Comparison of ENCODE assay signal across 7 mouse cellular contexts in the genomic region with DNA sequence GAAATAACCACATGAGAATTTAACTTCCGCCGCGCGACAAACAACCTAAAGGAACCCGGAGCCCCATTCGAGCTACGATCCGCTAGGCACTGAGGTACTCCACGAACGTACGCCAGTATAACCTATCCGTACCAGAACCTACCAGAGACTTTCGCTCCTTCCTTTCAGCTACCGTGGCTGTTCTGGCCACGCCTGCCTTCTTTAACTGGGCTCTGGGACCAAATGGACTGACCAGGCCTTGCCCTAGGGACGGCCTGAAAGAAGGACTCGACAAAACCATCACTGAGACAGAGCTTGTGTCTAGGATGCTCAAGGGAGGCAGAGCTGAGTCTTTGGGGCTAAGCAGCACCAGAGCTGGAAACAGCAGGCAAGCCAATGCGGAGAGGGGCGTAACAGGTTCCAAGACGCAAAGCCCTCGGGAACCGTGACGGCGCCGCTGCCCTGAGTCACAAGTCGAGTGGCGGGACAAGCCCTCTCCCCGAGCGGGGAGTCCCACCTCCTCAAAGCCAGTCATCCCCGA. TPM values are rescaled to one million over a fixed set of nuclear protein-coding genes. Genes with fewer than 3 reads are reported as not detected.
DNase-seq lines count a peak whose midpoint lies in the region; ATAC-seq lines count a peak whose summit lies in the region.

No protein-coding gene starts in this region.

- no peak for DNase-seq in neural tube, embryonic 11.5 days (ENCODE audit: low spot score)
- DNase-seq in neural tube, embryonic 10.5 days (ENCODE audit: extremely low spot score, low spot score): no peak
- DNase-seq in brain, adult 2 months (ENCODE audit: low read depth, low spot score): peak; percentile 75
- no peak for DNase-seq in adrenal gland, adult 18-20 months (ENCODE audit: low spot score in 2 of 2)

- peak; percentile 63; the same call in 1 of the 2 replicates for ATAC-seq in neural tube, embryonic 11.5 days (ENCODE audit: insufficient read depth, low FRiP score, low TSS enrichment)
- peak; percentile 23 for ATAC-seq in granulocyte monocyte progenitor cell, adult 5-6 weeks (replicated peaks; ENCODE audit: poor library complexity, severe bottlenecking)
- peak; percentile 43 for ATAC-seq in lung, embryonic 16.5 days (ENCODE audit: low read depth)
- ATAC-seq in stomach, embryonic 14.5 days (ENCODE audit: insufficient number of reproducible peaks, insufficient read depth, low FRiP score, low read depth): 0 out of 2 replicates have a peak, but pooled peaks have one; percentile 3

- WGBS in neural tube, embryonic 11.5 days: under 1% methylated on average over 30 of the region's 30 CpGs
- WGBS in lung, embryonic 16.5 days: under 1% methylated on average over 30 of the region's 30 CpGs
- WGBS in stomach, embryonic 14.5 days: 1% methylated on average over 30 of the region's 30 CpGs

- H3K9me3 ChIP-seq in neural tube, embryonic 11.5 days (ENCODE audit: control insufficient read depth, low read length): no peaks in the 10 kb centered on the region
- H3K9me3 ChIP-seq in lung, embryonic 16.5 days (ENCODE audit: control insufficient read depth, low read length): no peaks in the 10 kb centered on the region
- no peaks in the 10 kb centered on the region for H3K9me3 ChIP-seq in stomach, embryonic 14.5 days (ENCODE audit: control insufficient read depth, low read depth, low read length)

- H3K27ac ChIP-seq in neural tube, embryonic 11.5 days (ENCODE audit: low read depth, low read length): no peak overlapping the region
- peak overlapping the region; percentile 36 for H3K27ac ChIP-seq in lung, embryonic 16.5 days (ENCODE audit: low read length)
- H3K27ac ChIP-seq in stomach, embryonic 14.5 days (ENCODE audit: low read length): peak overlapping the region; percentile 66; the same call in 1 of the 2 replicates

- H3K4me3 ChIP-seq in neural tube, embryonic 11.5 days (ENCODE audit: low read depth, low read length): peak overlapping the region; percentile 55
- H3K4me3 ChIP-seq in lung, embryonic 16.5 days (ENCODE audit: low read length): peak overlapping the region; percentile 71
- peak overlapping the region; percentile 74 for H3K4me3 ChIP-seq in stomach, embryonic 14.5 days (ENCODE audit: low read depth, low read length)

- H3K4me2 ChIP-seq in neural tube, embryonic 11.5 days (ENCODE audit: low read depth): peak overlapping the region; percentile 86
- peak overlapping the region; percentile 87 for H3K4me2 ChIP-seq in lung, embryonic 16.5 days (ENCODE audit: low read depth, low read length)
- peak overlapping the region; percentile 92 for H3K4me2 ChIP-seq in stomach, embryonic 14.5 days (replicated peaks; ENCODE audit: low read depth, low read length)

- peak overlapping the region; percentile 45 for H3K9ac ChIP-seq in neural tube, embryonic 11.5 days (ENCODE audit: low read length)
- peak overlapping the region; percentile 78 for H3K9ac ChIP-seq in lung, embryonic 16.5 days (ENCODE audit: low read length)
- H3K9ac ChIP-seq in stomach, embryonic 14.5 days (replicated peaks; ENCODE audit: low read depth, low read length): peak overlapping the region; percentile 53

- H3K4me1 ChIP-seq in neural tube, embryonic 11.5 days (ENCODE audit: control insufficient read depth, insufficient read depth, low read length): peaks cover 7% of the 10 kb centered on the region
- peaks cover 17% of the 10 kb centered on the region for H3K4me1 ChIP-seq in lung, embryonic 16.5 days (replicated peaks; ENCODE audit: control insufficient read depth, insufficient read depth, low read length)
- H3K4me1 ChIP-seq in stomach, embryonic 14.5 days (ENCODE audit: control insufficient read depth, insufficient read depth, low read length): peaks cover 9% of the 10 kb centered on the region; the same call in 1 of the 2 replicates

- peaks cover 8% of the 10 kb centered on the region; the same call in 1 of the 2 replicates for H3K27me3 ChIP-seq in neural tube, embryonic 11.5 days (ENCODE audit: control insufficient read depth, insufficient read depth, low read length)
- 0 out of 2 replicates have a peak, but pooled peaks cover 4% of the 10 kb centered on the region for H3K27me3 ChIP-seq in lung, embryonic 16.5 days (ENCODE audit: control insufficient read depth, insufficient read depth, low read depth, low read length)
- no peaks in the 10 kb centered on the region for H3K27me3 ChIP-seq in stomach, embryonic 14.5 days (ENCODE audit: control insufficient read depth, insufficient read depth, low read length)

- H3K36me3 ChIP-seq in neural tube, embryonic 11.5 days (ENCODE audit: control insufficient read depth, insufficient read depth, low read length): no peaks in the 10 kb centered on the region
- H3K36me3 ChIP-seq in lung, embryonic 16.5 days (ENCODE audit: control insufficient read depth, insufficient read depth, low read length): no peaks in the 10 kb centered on the region
- H3K36me3 ChIP-seq in stomach, embryonic 14.5 days (ENCODE audit: control insufficient read depth, insufficient read depth, low read length): no peaks in the 10 kb centered on the region

RNA-seq across cellular contexts. Expression of gene Atg16l2, which starts 0.6 kb away (rescaled TPM):
- 7.2 and 9.5 TPM in 2 replicates for polyA plus RNA-seq in neural tube, embryonic 11.5 days (2014; fragmentation: Nextera tagmentation; extraction: Ambion mirVana)
- 26.8 and 43.6 TPM in 2 replicates for total RNA-seq in granulocyte monocyte progenitor cell, adult 5-6 weeks (2014; fragmentation: Nextera tagmentation)
- 6.6 and 12.2 TPM in 2 replicates for total RNA-seq in granulocyte monocyte progenitor cell, adult 5-6 weeks (2017)
- 19.6 and 22.6 TPM in 2 replicates for polyA plus RNA-seq in lung, embryonic 16.5 days (2015; fragmentation: Nextera tagmentation; extraction: Ambion mirVana)
- polyA plus RNA-seq in stomach, embryonic 14.5 days (2014; fragmentation: Nextera tagmentation; extraction: Ambion mirVana): 12.0 and 16.2 TPM in 2 replicates
- 10 to 100 TPM; 26.7 to 30.9 TPM for total RNA-seq in adrenal gland, adult 18-20 months (2021)

RNA-seq across cellular contexts. Expression of gene Stard10, which starts 15.5 kb away (rescaled TPM):
- polyA plus RNA-seq in neural tube, embryonic 11.5 days (2014; fragmentation: Nextera tagmentation; extraction: Ambion mirVana): 7.0 and 8.0 TPM in 2 replicates
- total RNA-seq in granulocyte monocyte progenitor cell, adult 5-6 weeks (2014; fragmentation: Nextera tagmentation): 18.5 and 36.0 TPM in 2 replicates
- total RNA-seq in granulocyte monocyte progenitor cell, adult 5-6 weeks (2017): 11.8 and 30.5 TPM in 2 replicates
- 43.0 and 46.5 TPM in 2 replicates for polyA plus RNA-seq in lung, embryonic 16.5 days (2015; fragmentation: Nextera tagmentation; extraction: Ambion mirVana)
- 123 and 128 TPM in 2 replicates for polyA plus RNA-seq in stomach, embryonic 14.5 days (2014; fragmentation: Nextera tagmentation; extraction: Ambion mirVana)
- total RNA-seq in adrenal gland, adult 18-20 months (2021): 10 to 100 TPM; 38.1 to 90.0 TPM

RNA-seq across cellular contexts. Expression of gene Arap1, which starts 46.4 kb away (rescaled TPM):
- polyA plus RNA-seq in neural tube, embryonic 11.5 days (2014; fragmentation: Nextera tagmentation; extraction: Ambion mirVana): 11.2 and 12.3 TPM in 2 replicates
- 59.2 and 81.5 TPM in 2 replicates for total RNA-seq in granulocyte monocyte progenitor cell, adult 5-6 weeks (2014; fragmentation: Nextera tagmentation)
- 27.4 and 64.6 TPM in 2 replicates for total RNA-seq in granulocyte monocyte progenitor cell, adult 5-6 weeks (2017)
- 115 and 118 TPM in 2 replicates for polyA plus RNA-seq in lung, embryonic 16.5 days (2015; fragmentation: Nextera tagmentation; extraction: Ambion mirVana)
- polyA plus RNA-seq in stomach, embryonic 14.5 days (2014; fragmentation: Nextera tagmentation; extraction: Ambion mirVana): 119 and 131 TPM in 2 replicates
- total RNA-seq in adrenal gland, adult 18-20 months (2021): 10 to 100 TPM; 24.9 to 39.1 TPM

Comparison
In these comparisons a context has a peak if more than half of its experiments do, and no peak if none do; other contexts are left out.
1. ATAC-seq: peak in every context shown above with its lines; median percentile 63 in neural tube, embryonic 11.5 days; 43 in lung, embryonic 16.5 days; 23 in granulocyte monocyte progenitor cell, adult 5-6 weeks; 3 in stomach, embryonic 14.5 days.